Mouse (Mus musculus) stomach, postnatal 0 days (tissue): ENCODE data around the gene Atp5f1.

Experiments
- CTCF ChIP-seq: IDR thresholded peaks from 2 replicates; pipeline ENCODE4 v1.5.1; 2016; ENCODE audit warnings: antibody characterized with exemption, low read depth, mild to moderate bottlenecking, moderate library complexity
- EP300 ChIP-seq: optimal IDR thresholded peaks from 2 replicates; pipeline ENCODE3; 2016; ENCODE audit warnings: antibody characterized with exemption

- TF ChIP-seq CTCF (no peak), EP300 (no peak)
Observed at GRCm38 (mm10) chr3:106000707-106001375, 40.9 kb upstream of the Atp5f1 start.
